ENCODE assay signal across 17 mouse cellular contexts in the genomic region with DNA sequence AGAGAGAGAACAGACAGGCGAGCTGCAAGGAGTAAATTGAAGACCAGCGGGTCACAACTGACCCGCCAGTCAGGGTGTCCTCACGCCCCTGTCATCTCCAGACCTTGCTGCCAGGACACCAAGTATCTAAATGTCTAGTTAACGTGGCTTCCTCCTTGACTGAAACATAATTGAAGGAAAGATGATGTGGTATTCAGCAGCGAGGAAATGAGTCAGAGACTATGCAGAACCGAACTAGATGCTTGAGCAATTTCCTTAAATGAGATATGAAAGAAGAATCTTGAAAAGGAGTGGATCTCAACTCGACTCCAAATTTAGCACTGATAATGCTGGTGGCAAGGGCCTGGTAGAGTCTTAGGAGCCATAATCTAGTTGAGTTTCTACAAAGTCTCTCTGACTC.
"Had no signal": no experiment of that assay in that cellular context is flagged by ENCODE, and none has a peak within 500 bp of the region (broad histone marks: within the 10 kb centered on the region; RNA-seq: fewer than 3 reads in every experiment).

No protein-coding gene starts in this region.

- DNase-seq: kidney, adult 11 months; kidney, adult 8-10 months; kidney, postnatal 10 days; kidney, postnatal 36 days; layer of hippocampus, adult 9-11 months; lung, adult 18-20 months; lung, postnatal 10 days; lung, postnatal 36 days; thymus, adult 2 months; thymus, postnatal 14 days; thymus, postnatal 4 days had no signal

- H3K27me3 ChIP-seq: kidney, embryonic 15.5 days; liver, embryonic 12.5 days; liver, embryonic 15.5 days; lung, embryonic 15.5 days; midbrain, embryonic 13.5 days had no signal

- H3K9me3 ChIP-seq: kidney, embryonic 15.5 days; liver, embryonic 12.5 days; liver, embryonic 15.5 days; lung, embryonic 15.5 days; midbrain, embryonic 13.5 days had no signal

- H3K4me2 ChIP-seq: kidney, embryonic 15.5 days; liver, embryonic 12.5 days; liver, embryonic 15.5 days; lung, embryonic 15.5 days; midbrain, embryonic 13.5 days had no signal

- H3K36me3 ChIP-seq: kidney, embryonic 15.5 days; liver, embryonic 12.5 days; liver, embryonic 15.5 days; lung, embryonic 15.5 days; midbrain, embryonic 13.5 days had no signal

- ATAC-seq: liver, embryonic 12.5 days; midbrain, embryonic 13.5 days had no signal

- H3K4me1 ChIP-seq: kidney, embryonic 15.5 days; liver, embryonic 12.5 days; liver, embryonic 15.5 days; lung, embryonic 15.5 days had no signal

- H3K9ac ChIP-seq: kidney, embryonic 15.5 days; liver, embryonic 12.5 days; liver, embryonic 15.5 days; lung, embryonic 15.5 days; midbrain, embryonic 13.5 days had no signal

- H3K4me3 ChIP-seq: kidney, embryonic 15.5 days; liver, embryonic 12.5 days; liver, embryonic 15.5 days; lung, embryonic 15.5 days; midbrain, embryonic 13.5 days had no signal

- H3K27ac ChIP-seq: kidney, embryonic 15.5 days; liver, embryonic 12.5 days; liver, embryonic 15.5 days; lung, embryonic 15.5 days; midbrain, embryonic 13.5 days; stomach, postnatal 0 days had no signal
